Mouse (Mus musculus) kidney, embryonic 16.5 days (tissue): Measurements from ENCODE around the gene 5430402E10Rik. TPM values are rescaled to one million over a fixed set of nuclear protein-coding genes. Genes with fewer than 3 reads are reported as not detected.
"Not testable (repeated sequence)": the region's sequence is repeated elsewhere in the genome, so short reads cannot be mapped to it uniquely, and the experiment has no call there.

Source experiments
- ATAC-seq: fragments of 200-750 bp; cut with Nextera tagmentation; 2 replicates; pipeline ENCODE4 v1.8.0; 2017; ENCODE audit warnings: moderate TSS enrichment; ENCODE audit not compliant: low FRiP score, low TSS enrichment
- H3K27ac ChIP-seq: fragments of 300-500 bp; sonication (generic); 2 replicates; pipeline ENCODE4 v1.5.1; 2014; ENCODE audit warnings: low read length
- H3K27me3 ChIP-seq: fragments of 300-500 bp; sonication (generic); 2 replicates; pipeline ENCODE4 v1.6.1; 2014; ENCODE audit warnings: low read length, control low read depth, mixed read lengths; ENCODE audit not compliant: insufficient read depth
- H3K36me3 ChIP-seq: fragments of 300-500 bp; sonication (generic); 2 replicates; pipeline ENCODE4 v1.6.1; 2014; ENCODE audit warnings: low read length, control low read depth, mixed read lengths; ENCODE audit not compliant: insufficient read depth
- H3K4me1 ChIP-seq: fragments of 300-500 bp; sonication (generic); 2 replicates; pipeline ENCODE4 v1.6.1; 2014; ENCODE audit warnings: low read length, control low read depth, mixed read lengths; ENCODE audit not compliant: insufficient read depth
- H3K4me2 ChIP-seq: fragments of 300-500 bp; sonication (generic); replicated peaks from 2 replicates; pipeline ENCODE4 v1.6.1; 2014; ENCODE audit warnings: low read depth, low read length
- H3K4me3 ChIP-seq: fragments of 300-500 bp; sonication (generic); 2 replicates; pipeline ENCODE4 v1.5.1; 2014; ENCODE audit warnings: mild to moderate bottlenecking, low read length
- H3K9ac ChIP-seq: fragments of 300-500 bp; sonication (generic); replicated peaks from 2 replicates; pipeline ENCODE4 v1.6.1; 2014; ENCODE audit warnings: low read length
- H3K9me3 ChIP-seq: fragments of 300-500 bp; sonication (generic); 2 replicates; pipeline ENCODE4 v1.6.1; 2016; ENCODE audit warnings: low read length, control low read depth
- WGBS: fragments of 180-500 bp; shearing (Covaris S2); extraction: QIAGEN DNeasy Blood & Tissue Kit; methylation state at CpG from one replicate; pipeline ENCODE4 v1.1.7; 2014; 5-methylcytosine and 5-hydroxymethylcytosine counted together
- polyA plus RNA-seq: library from polyadenylated mRNA; unstranded; fragments of >200 nt; fragmentation: Nextera tagmentation; extraction: Ambion mirVana; gene quantifications from 2 replicates; pipeline ENCODE4 v1.2.1, GENCODE M21; 2015

The 5430402E10Rik gene
- not detected in 2 replicates for polyA plus RNA-seq

GRCm38 (mm10) chrX:77924962-77925361, at the start of gene 5430402E10Rik:
Gene 5430402E10Rik (minus strand): TSS chrX:77925062.
- not testable (repeated sequence) for ATAC-seq, H3K4me3 ChIP-seq, H3K36me3 ChIP-seq, H3K27me3 ChIP-seq, H3K9ac ChIP-seq, H3K4me2 ChIP-seq, H3K9me3 ChIP-seq, H3K4me1 ChIP-seq, H3K27ac ChIP-seq
- WGBS, result 89% methylated on average over 1 of the region's 1 CpGs

GRCm38 (mm10) chrX:77880033-77880432, 44.8 kb downstream of the 5430402E10Rik start:
- not testable (repeated sequence) for H3K4me2 ChIP-seq, H3K36me3 ChIP-seq, H3K4me3 ChIP-seq, H3K4me1 ChIP-seq, ATAC-seq, H3K9me3 ChIP-seq, H3K9ac ChIP-seq, H3K27ac ChIP-seq, H3K27me3 ChIP-seq
- WGBS, result 44% methylated on average over 2 of the region's 4 CpGs

Other genes with a start within 250 kb of the 5430402E10Rik start
- gene Prkx, start 128.8 kb downstream of the 5430402E10Rik start, polyA plus RNA-seq, result 18.1 and 18.3 TPM in 2 replicates
- gene Pbsn, start 71.4 kb downstream of the 5430402E10Rik start, polyA plus RNA-seq, result not detected in 2 replicates
- gene Gm14744, start 60.3 kb downstream of the 5430402E10Rik start, polyA plus RNA-seq, result not detected in 2 replicates
- gene Obp1a, start 166.3 kb upstream of the 5430402E10Rik start, polyA plus RNA-seq, result not detected in 2 replicates
- not detected in 2 replicates for gene Gm5938, start 200.4 kb upstream of the 5430402E10Rik start, polyA plus RNA-seq